Mouse (Mus musculus) erythroblast, embryonic 14.5 days (primary cell): ENCODE results near the gene Metrnl. TPM values are rescaled to one million over a fixed set of nuclear protein-coding genes. Genes with fewer than 3 reads are reported as not detected.

Source experiments
- H3K27me3 ChIP-seq: 2 replicates; pipeline ENCODE4 v1.6.1; 2012; ENCODE audit warnings: inconsistent platforms; ENCODE audit not compliant: control insufficient read depth
- H3K36me3 ChIP-seq: 2 replicates; pipeline ENCODE4 v1.6.1; 2012; ENCODE audit warnings: mild to moderate bottlenecking, inconsistent platforms; ENCODE audit not compliant: control insufficient read depth
- H3K4me1 ChIP-seq: 2 replicates; pipeline ENCODE4 v1.6.1; 2012; ENCODE audit warnings: inconsistent platforms; ENCODE audit not compliant: control insufficient read depth
- H3K4me3 ChIP-seq: replicated peaks from 2 replicates; pipeline ENCODE3; 2012; ENCODE audit warnings: moderate library complexity, mild to moderate bottlenecking, inconsistent platforms
- H3K9me3 ChIP-seq: 2 replicates; pipeline ENCODE4 v1.6.1; 2012; ENCODE audit warnings: low read length, inconsistent platforms, mixed read lengths; ENCODE audit not compliant: control insufficient read depth
- GATA1 ChIP-seq: IDR thresholded peaks from 2 replicates; pipeline ENCODE4 v1.6.1; 2012; ENCODE audit warnings: low read length, inconsistent platforms, mixed read lengths
- TAL1 ChIP-seq: IDR thresholded peaks from 3 replicates; pipeline ENCODE4 v1.6.1; 2012; ENCODE audit warnings: low read length, inconsistent platforms, mixed read lengths
- polyA plus RNA-seq: library from polyadenylated mRNA; stranded (reverse); fragments of >175 nt; gene quantifications from 2 replicates; pipeline ENCODE4 v1.2.3, GENCODE M21; 2012

Metrnl gene
- polyA plus RNA-seq, 1 experiment, result 0.05 TPM

GRCm38 (mm10) chr11:121720752-121721151, 19.4 kb downstream of the Metrnl start:
- H3K9me3 ChIP-seq, result no peaks in the 10 kb centered on the region
- no peaks in the 10 kb centered on the region for H3K36me3 ChIP-seq
- no peak overlapping the region for H3K4me3 ChIP-seq
- TF ChIP-seq TAL1 (no peak), GATA1 (no peak)
- no peaks in the 10 kb centered on the region for H3K27me3 ChIP-seq
- no peaks in the 10 kb centered on the region for H3K4me1 ChIP-seq

DNA sequence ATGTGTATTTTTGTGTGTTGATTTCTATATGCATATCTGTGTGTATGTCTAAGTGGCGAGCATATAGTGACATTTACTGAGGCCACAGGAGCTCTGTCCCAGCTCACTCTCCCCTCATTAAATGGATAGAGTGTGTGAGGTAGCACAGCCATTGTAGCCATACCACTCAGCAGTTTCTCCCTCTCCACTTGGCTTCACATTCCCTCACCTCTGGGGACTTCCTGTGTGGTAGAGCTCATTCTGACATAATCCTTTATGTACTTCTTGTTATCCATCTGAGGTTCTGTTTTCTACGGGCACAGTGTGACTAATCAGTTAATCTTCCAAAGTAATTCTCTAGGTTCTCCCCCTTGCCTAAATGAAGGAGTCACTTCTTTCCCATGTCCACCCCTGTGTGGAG, 21.1 kb downstream of the Metrnl start:
- TF ChIP-seq GATA1 (no peak), TAL1 (no peak)
- no peak overlapping the region for H3K4me3 ChIP-seq
- H3K27me3 ChIP-seq, result no peaks in the 10 kb centered on the region
- H3K9me3 ChIP-seq, result no peaks in the 10 kb centered on the region
- H3K36me3 ChIP-seq, result no peaks in the 10 kb centered on the region
- no peaks in the 10 kb centered on the region for H3K4me1 ChIP-seq

GRCm38 (mm10) chr11:121726625-121727024, 25.3 kb downstream of the Metrnl start:
- Histone ChIP-seq H3K36me3 (no peaks in the 10 kb centered on the region), H3K9me3 (no peaks in the 10 kb centered on the region), H3K4me3 (no peak overlapping the region), H3K27me3 (no peaks in the 10 kb centered on the region), H3K4me1 (no peaks in the 10 kb centered on the region)
- no peak for TF ChIP-seq TAL1
- no peak for TF ChIP-seq GATA1

DNA sequence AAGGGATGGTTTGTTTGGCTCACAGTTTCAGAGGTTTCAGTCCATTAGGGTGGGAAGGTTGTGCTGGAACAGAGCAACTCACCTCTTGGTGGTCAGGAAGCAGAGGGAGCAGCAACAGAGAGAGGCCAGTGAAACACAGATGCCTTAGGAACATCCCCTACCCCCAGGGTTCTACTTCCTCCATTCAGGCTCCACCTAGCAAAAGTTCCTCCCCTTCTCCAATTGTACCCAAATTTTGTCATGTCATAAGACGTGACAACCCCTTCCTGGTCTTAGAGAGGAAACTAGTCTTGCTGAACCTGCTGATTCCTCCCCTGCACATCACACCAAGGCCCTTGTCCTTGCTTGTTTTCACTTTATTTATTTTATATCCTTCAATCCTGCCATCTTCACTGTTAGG, 32.8 kb downstream of the Metrnl start:
- no peaks in the 10 kb centered on the region for H3K27me3 ChIP-seq
- TF ChIP-seq TAL1, result no peak
- no peak for TF ChIP-seq GATA1
- H3K36me3 ChIP-seq, result no peaks in the 10 kb centered on the region
- no peaks in the 10 kb centered on the region for H3K9me3 ChIP-seq
- no peak overlapping the region for H3K4me3 ChIP-seq
- no peaks in the 10 kb centered on the region for H3K4me1 ChIP-seq

GRCm38 (mm10) chr11:121734892-121735291, 33.5 kb downstream of the Metrnl start:
- no peaks in the 10 kb centered on the region for H3K4me1 ChIP-seq
- H3K4me3 ChIP-seq, result no peak overlapping the region
- no peaks in the 10 kb centered on the region for H3K9me3 ChIP-seq
- TF ChIP-seq GATA1, result no peak
- H3K27me3 ChIP-seq, result no peaks in the 10 kb centered on the region
- H3K36me3 ChIP-seq, result no peaks in the 10 kb centered on the region

GRCm38 (mm10) chr11:121738616-121739015, 37.3 kb downstream of the Metrnl start:
- Histone ChIP-seq H3K27me3 (no peaks in the 10 kb centered on the region), H3K4me1 (no peaks in the 10 kb centered on the region), H3K9me3 (no peaks in the 10 kb centered on the region), H3K36me3 (no peaks in the 10 kb centered on the region), H3K4me3 (no peak overlapping the region)
- TF ChIP-seq TAL1 (no peak), GATA1 (no peak)

- H3K4me3 ChIP-seq, result no peak overlapping the region
- H3K36me3 ChIP-seq, result no peaks in the 10 kb centered on the region
- no peak for TF ChIP-seq TAL1
- no peak for TF ChIP-seq GATA1
- no peaks in the 10 kb centered on the region for H3K27me3 ChIP-seq
- H3K4me1 ChIP-seq, result no peaks in the 10 kb centered on the region
- no peaks in the 10 kb centered on the region for H3K9me3 ChIP-seq
Measured at GRCm38 (mm10) chr11:121740906-121741305, 39.6 kb downstream of the Metrnl start.

DNA sequence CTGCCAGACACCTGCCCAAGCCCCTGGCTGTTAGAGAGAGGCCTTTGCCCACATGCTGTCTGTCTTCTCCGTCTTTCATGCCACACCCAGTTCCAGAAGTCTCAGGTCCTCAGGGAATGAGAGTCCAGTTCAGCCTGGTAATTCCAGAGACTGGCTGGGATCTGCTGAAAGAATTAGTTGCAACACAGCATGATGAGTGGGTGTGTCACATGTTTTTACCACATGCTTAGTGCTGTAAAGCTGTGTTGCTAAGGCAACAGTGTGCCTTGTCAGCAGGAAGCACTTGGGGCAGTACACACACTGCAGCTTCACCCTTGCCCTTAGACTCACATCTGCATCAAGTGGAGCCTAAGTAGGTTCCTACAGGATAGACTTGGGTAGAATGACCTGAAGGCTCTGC, 40.1 kb downstream of the Metrnl start:
- no peak overlapping the region for H3K4me3 ChIP-seq
- no peaks in the 10 kb centered on the region for H3K9me3 ChIP-seq
- no peaks in the 10 kb centered on the region for H3K4me1 ChIP-seq
- TF ChIP-seq GATA1 (no peak), TAL1 (no peak)
- no peaks in the 10 kb centered on the region for H3K27me3 ChIP-seq
- no peaks in the 10 kb centered on the region for H3K36me3 ChIP-seq

DNA sequence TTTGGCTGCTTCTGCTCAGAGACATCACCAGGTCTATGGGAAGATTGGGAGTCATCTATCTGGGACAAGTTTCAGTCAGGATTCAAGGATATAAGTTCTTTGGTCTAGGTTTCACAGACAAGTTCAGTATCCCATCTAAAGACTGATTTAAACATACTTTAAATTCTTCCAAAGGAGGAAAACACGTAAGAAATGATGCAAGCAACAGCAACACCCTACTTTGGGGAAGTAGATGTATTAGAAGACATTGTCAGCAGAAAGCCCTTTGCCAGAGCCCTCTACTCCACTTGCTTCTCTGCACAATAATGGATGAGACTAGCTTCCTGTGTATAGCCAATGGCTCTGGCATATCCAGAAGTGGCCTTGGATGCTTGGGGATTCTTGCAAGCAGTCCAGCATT, 41.8 kb downstream of the Metrnl start:
- no peak for TF ChIP-seq TAL1
- no peak for TF ChIP-seq GATA1
- peaks cover 2% of the 10 kb centered on the region; the same call in 1 of the 2 replicates for H3K27me3 ChIP-seq
- no peak overlapping the region for H3K4me3 ChIP-seq
- no peaks in the 10 kb centered on the region for H3K4me1 ChIP-seq
- H3K36me3 ChIP-seq, result no peaks in the 10 kb centered on the region
- no peaks in the 10 kb centered on the region for H3K9me3 ChIP-seq

DNA sequence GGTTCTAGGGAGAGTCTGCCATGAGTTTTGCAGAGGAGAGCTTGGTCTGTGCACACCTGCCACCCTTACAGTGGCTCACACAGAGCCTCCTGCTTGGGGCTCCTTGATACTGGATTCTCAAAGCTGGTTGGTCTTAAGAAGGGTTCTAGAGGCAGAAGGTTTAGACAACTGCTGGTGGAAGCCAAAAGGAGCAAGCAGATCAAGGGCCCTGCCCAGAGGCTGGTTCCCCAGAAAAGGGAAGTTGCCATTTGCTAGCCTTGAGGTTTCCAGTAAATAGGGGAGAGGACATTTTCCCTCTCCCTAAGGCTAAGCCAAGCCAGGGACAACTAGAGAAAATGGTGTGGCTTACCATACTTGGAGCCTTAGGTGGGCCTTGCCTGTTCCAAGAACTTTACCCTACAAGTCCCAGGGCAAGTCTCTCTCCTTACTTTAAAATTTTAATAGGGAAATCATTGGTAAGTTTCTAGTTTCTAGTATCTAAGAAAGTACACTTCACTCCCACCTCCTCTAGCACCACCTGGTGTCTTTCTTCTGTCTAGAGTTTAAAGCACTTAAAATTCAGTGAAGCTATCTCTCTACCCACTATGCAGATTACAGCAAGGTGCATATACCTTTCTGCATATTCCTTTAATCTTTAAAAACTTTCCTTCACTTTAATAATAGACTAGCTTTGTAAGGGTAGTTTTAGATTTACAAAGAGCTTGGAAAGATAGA, 42.7 kb downstream of the Metrnl start:
- no peak for TF ChIP-seq GATA1
- no peak for TF ChIP-seq TAL1
- H3K27me3 ChIP-seq, result peaks cover 2% of the 10 kb centered on the region; the same call in 1 of the 2 replicates
- no peaks in the 10 kb centered on the region for H3K4me1 ChIP-seq
- H3K4me3 ChIP-seq, result no peak overlapping the region
- no peaks in the 10 kb centered on the region for H3K9me3 ChIP-seq
- no peaks in the 10 kb centered on the region for H3K36me3 ChIP-seq
